Mouse (Mus musculus) thymus, postnatal 14 days (tissue): ENCODE measurements around the gene Imp3.
"Not testable (repeated sequence)": the region's sequence is repeated elsewhere in the genome, so short reads cannot be mapped to it uniquely, and the experiment has no call there.

Experiments used
- DNase-seq: peaks from one replicate; pipeline ENCODE4 v3.0.0; 2021

Gene Imp3

GRCm38 (mm10) chr9:56937223-56938160 is at the start of gene Imp3:
Gene Imp3, plus strand, starts transcription at chr9:56937475.
- peak; percentile 93 for DNase-seq

- DNase-seq, result no peak
Measured at GRCm38 (mm10) chr9:56887581-56887980, 49.7 kb upstream of the Imp3 start.

GRCm38 (mm10) chr9:56889817-56890216 is 47.5 kb upstream of the Imp3 start:
- peak; percentile 77 for DNase-seq

- DNase-seq, result no peak
Measured at GRCm38 (mm10) chr9:56890522-56891250, 46.6 kb upstream of the Imp3 start.

- peak; percentile 65 for DNase-seq
Measured at GRCm38 (mm10) chr9:56891517-56892011, 45.7 kb upstream of the Imp3 start.

- no peak for DNase-seq
Measured at GRCm38 (mm10) chr9:56892111-56892510, 45.2 kb upstream of the Imp3 start.

- DNase-seq, result no peak
Measured at GRCm38 (mm10) chr9:56893313-56893712, 44.0 kb upstream of the Imp3 start.

- peak; percentile 39 for DNase-seq
Measured at GRCm38 (mm10) chr9:56894006-56894405, 43.3 kb upstream of the Imp3 start.

DNA sequence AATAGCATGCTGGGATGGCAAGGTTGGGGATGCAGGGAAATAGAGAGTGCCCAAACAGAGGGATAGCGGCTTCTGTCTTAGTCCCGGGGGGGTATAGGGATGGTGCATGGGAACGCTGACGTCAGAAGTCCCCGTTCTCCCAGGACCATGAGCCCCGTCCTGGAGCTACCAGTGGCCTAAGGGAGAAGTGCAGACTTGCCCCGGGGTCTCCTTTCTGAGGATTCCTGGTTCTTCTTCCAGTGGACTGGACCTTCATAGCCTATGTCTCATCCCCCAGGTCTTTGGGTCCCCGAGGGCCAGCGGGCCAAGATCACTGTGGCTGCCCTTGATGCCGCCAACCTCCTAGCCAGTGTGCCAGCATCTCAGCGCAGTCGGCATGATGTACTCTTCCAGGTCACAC is 40.5 kb upstream of the Imp3 start:
- DNase-seq, result no peak

GRCm38 (mm10) chr9:56899409-56899808 is 37.9 kb upstream of the Imp3 start:
- no peak for DNase-seq

DNA sequence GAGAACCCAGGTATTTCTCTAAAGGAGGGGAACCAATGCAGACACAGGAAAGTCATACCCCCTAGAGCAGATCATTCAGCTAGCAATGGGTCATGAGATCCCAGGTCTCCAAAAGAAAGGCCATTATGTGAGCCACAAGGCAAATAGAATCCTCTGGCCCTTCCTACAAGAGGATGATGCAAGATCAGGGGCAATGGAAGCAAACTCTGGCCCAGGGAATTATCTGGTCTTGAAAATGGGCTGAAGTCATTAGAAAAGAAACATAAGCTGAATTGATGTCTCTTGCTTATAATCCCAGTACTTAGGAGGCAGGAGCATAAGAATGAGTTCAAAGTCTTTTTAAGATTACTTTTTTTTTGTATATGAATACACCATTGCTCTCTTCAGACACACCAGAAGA is 37.2 kb upstream of the Imp3 start:
- DNase-seq, result no peak

- DNase-seq, result no peak
Measured at GRCm38 (mm10) chr9:56900571-56900970, 36.7 kb upstream of the Imp3 start.

- no peak for DNase-seq
Measured at GRCm38 (mm10) chr9:56901187-56901586, 36.1 kb upstream of the Imp3 start.

DNA sequence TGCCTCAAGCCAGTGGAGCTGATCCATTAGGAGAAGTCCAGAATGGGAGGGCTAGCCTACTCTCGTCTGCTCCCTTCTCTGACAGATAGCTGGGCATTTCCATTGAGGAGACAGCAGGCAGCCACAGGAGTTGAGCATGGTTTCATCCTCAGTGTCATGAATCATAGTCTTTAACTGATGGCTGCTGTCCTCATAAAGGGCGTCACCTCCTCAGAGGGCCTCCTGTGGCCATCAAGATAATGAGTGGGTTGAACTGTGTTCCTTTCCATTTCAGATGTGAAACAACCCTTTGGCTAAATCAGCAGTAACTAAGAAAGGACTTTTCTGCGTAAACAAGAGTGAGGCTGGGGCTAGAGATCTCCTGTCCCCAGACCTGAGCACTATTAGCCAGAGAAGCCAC is 33.6 kb upstream of the Imp3 start:
- no peak for DNase-seq

- no peak for DNase-seq
Measured at GRCm38 (mm10) chr9:56907549-56907948, 29.7 kb upstream of the Imp3 start.

DNA sequence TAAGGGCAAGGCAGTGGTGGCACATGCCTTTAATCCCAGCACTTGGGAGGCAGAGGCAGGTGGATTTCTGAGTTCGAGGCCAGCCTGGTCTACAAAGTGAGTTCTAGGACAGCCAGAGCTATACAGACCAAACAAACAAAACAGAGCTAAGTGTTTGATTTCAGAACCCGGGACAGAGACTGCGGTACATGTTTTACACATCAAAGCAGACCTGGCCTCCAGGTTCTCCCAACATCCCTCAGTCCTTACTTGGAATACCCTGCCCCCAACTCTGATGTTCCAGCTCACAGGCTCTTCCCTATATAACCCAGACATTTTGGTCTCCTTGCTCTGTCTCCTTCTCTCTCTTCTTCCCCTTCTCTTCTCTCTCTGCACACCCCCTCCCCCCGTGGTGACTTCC is 27.3 kb upstream of the Imp3 start:
- not testable (repeated sequence) for DNase-seq

GRCm38 (mm10) chr9:56911017-56911416 is 26.3 kb upstream of the Imp3 start:
- DNase-seq, result no peak

DNA sequence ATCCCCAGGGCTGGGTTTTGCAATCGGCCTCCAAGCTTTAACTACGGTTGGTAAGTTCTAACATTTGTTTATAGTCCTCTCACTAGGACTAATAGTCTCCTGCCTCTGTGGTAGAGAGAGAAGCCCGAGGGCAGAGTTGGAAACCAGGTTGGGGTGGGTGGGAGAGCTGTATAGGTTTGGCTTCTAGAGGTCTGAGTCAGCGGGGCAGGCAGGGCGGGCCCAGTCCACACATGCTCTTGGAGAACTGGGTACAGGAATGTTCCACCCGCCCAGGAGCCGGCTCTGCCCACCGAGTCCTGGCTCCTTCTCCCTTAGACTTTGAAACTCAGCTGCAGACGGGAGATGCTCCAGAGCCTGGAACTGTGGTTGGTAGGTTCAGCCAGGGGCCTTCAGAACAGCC is 23.3 kb upstream of the Imp3 start:
- DNase-seq, result no peak

DNA sequence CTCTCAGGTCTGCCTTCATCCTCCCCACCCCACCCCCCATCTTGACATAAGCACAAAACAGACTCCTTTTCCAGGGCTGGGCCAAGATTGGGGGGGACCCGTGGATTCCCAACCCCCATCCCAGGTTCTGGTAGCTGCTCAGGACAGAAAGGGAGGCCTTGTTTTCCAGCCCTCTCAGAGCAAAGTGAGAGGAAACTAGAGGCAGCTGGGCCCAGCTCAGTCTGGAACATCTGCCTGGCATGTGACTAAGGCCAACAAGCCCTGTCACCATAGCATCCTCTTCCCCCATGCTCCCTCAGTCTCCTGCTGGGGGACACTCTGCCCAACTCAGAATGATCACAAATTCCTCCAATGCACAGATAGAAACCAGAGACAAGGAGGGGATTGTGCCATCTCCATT is 22.2 kb upstream of the Imp3 start:
- no peak for DNase-seq

DNA sequence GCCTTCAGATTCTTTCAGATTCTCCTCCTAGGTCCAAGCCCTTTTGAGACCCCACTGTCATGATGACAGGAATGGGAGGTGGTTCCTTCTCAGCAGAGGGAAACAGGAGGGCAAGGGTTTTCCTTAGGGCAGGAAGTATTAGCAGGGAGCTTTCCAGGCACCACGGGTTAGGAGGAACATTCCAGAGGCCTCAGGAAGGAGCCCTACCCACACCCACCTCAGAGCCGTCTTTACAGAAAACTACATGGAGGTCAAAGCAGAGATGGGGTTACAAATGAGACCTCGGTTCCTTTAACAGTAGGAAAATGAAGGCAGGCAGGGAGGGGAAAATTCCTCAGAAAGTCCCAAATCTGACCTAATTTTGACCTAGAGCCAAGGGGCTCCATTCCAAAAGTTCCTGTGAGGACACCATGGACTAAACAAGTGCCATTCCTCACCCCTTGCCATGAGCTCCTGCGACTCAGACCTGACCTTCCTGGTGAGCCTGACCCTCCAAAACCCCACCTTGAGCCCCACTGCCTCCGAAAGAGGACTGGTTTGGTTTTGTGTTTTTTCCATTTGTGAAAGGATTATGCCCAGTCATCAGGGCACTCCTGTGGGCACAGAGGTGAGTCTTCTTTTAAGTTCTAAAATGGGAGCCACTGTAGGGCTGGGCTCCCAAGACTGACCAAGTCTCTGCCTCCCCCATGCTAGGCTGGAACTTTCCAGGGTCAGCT is 21.4 kb upstream of the Imp3 start:
- DNase-seq, result no peak

GRCm38 (mm10) chr9:56917131-56917530 is 20.1 kb upstream of the Imp3 start:
- no peak for DNase-seq

GRCm38 (mm10) chr9:56918466-56918865 is 18.8 kb upstream of the Imp3 start:
- DNase-seq, result no peak

DNA sequence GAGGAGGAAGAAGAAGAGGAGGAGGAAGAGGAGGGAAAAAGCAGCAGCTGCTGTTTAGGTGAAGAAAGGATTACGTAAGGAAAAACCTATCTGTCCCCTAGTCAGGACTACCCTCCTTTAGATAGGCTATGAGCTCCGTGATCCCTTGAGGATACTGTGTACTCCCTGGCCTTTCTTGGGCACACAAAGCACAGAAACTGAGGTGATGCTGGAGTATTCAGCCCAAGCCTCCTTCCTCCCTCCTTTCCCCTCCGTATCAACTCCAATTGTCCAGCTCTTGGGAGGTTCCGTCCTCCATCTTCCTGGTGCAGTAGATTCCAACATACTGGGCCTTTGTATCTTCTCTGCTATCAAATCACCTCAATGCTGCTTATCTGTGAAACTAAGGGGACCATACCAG is 14.5 kb upstream of the Imp3 start:
- DNase-seq, result no peak
